Mouse (Mus musculus) Patski (cell line): ENCODE results near the gene Tmem209. TPM values are rescaled to one million over a fixed set of nuclear protein-coding genes. Genes with fewer than 3 reads are reported as not detected.

Experiments
- ATAC-seq: fragments of 100-300 bp; one replicate; pipeline ENCODE4 v1.8.0; 2021
- CTCF ChIA-PET: fragments of 350-600 bp; sonication (Branson Sonifier 250); formaldehyde crosslinking; loops from one replicate; lab custom pipeline; 2022; ENCODE audit warnings: inconsistent platforms; lab: Charles Lee
- POLR2A ChIA-PET: fragments of 350-600 bp; sonication (Branson Sonifier 250); formaldehyde crosslinking; loops from one replicate; lab custom pipeline; 2022; ENCODE audit warnings: antibody characterized with exemption, inconsistent platforms; lab: Charles Lee
- DNase-seq: peaks from one replicate; pipeline ENCODE4 v3.0.0-alpha.2; 2011; ENCODE audit warnings: low read depth, low spot score
- H3K27me3 ChIP-seq: fragments of 371-371 bp; one replicate; pipeline ENCODE4 v1.5.1; 2021
- CTCF ChIP-seq: fragments of 100-300 bp; IDR thresholded peaks from one replicate; pipeline ENCODE4 v1.5.1; 2021
- in situ Hi-C: fragments of 300-500 bp; cut with MboI; formaldehyde crosslinking; loops from 3 replicates; pipeline ENCODE4 v1.11.1; 2018; ENCODE audit warnings: low pct_unique_long_range_greater_than_20kb, mixed read lengths
- polyA plus RNA-seq: library from polyadenylated mRNA; unstranded; gene quantifications from one replicate; pipeline ENCODE4 v1.2.3, GENCODE M21; 2021

Gene Tmem209
- polyA plus RNA-seq, 1 experiment from 2014 or later, result 38.9 TPM

GRCm38 (mm10) chr6:30510291-30510690, 708 bp upstream of the Tmem209 start:
- DNase-seq (no peak), ATAC-seq (no peak)
- TF ChIP-seq CTCF, result no peak
- H3K27me3 ChIP-seq, result no peaks in the 10 kb centered on the region
- POLR2A ChIA-PET, result interaction anchor here (0.6 to 1.0 kb wide), 2 partner anchors 49 to 210 kb away, joined by 3 read pairs; no protein-coding TSS in a partner anchor
- in situ Hi-C loops, result no loop called here
- CTCF ChIA-PET, result interaction anchor here (0.7 to 1.8 kb wide), 3 partner anchors 28 to 472 kb away, joined by 3 to 5 read pairs (median 3); no protein-coding TSS in a partner anchor

GRCm38 (mm10) chr6:30508824-30509223, 759 bp downstream of the Tmem209 start:
- H3K27me3 ChIP-seq, result no peaks in the 10 kb centered on the region
- no peak for ATAC-seq
- ChIA-PET POLR2A (interaction anchor here (0.6 kb wide), 1 partner anchor 474 kb away, joined by 4 read pairs; no protein-coding TSS in a partner anchor), CTCF (interaction anchor here (1.1 to 2.6 kb wide), 3 partner anchors 9 to 473 kb away, joined by 3 to 8 read pairs (median 5); no protein-coding TSS in a partner anchor)
- DNase-seq, result no peak
- no peak for TF ChIP-seq CTCF
- in situ Hi-C loops, result no loop called here

- DNase-seq (no peak), ATAC-seq (no peak)
- no peak for TF ChIP-seq CTCF
- in situ Hi-C loops, result no loop called here
- ChIA-PET POLR2A (interaction anchor here (0.6 kb wide), 1 partner anchor 23 kb away, joined by 3 read pairs; no protein-coding TSS in a partner anchor), CTCF (interaction anchor here (1.3 to 2.2 kb wide), 2 partner anchors 10 to 47 kb away, joined by 3 to 8 read pairs; partner anchors contain the start of genes Ssmem1 and Tmem209)
- H3K27me3 ChIP-seq, result no peaks in the 10 kb centered on the region
These were observed 10.5 kb downstream of the Tmem209 start for GRCm38 (mm10) chr6:30499049-30499448.

- in situ Hi-C loops, result no loop called here
These were observed 23.1 kb downstream of the Tmem209 start for GRCm38 (mm10) chr6:30486504-30486903.

GRCm38 (mm10) chr6:30482908-30483307, 26.7 kb downstream of the Tmem209 start:
- in situ Hi-C loops, result no loop called here
- H3K27me3 ChIP-seq, result no peaks in the 10 kb centered on the region
- ATAC-seq (no peak), DNase-seq (no peak)
- TF ChIP-seq CTCF, result no peak
- POLR2A ChIA-PET, result no interaction called here
- CTCF ChIA-PET, result interaction anchor here (1.2 to 2.3 kb wide), 3 partner anchors 11 to 27 kb away, joined by 3 to 7 read pairs (median 3); partner anchors contain the start of genes Ssmem1 and Tmem209

More at GRCm38 (mm10) chr6:30486504-30486903, 23.1 kb downstream of the Tmem209 start:
- DNase-seq (no peak), ATAC-seq (no peak)
- ChIA-PET CTCF (no interaction called here), POLR2A (no interaction called here)
- TF ChIP-seq CTCF, result no peak
- no peaks in the 10 kb centered on the region for H3K27me3 ChIP-seq

GRCm38 (mm10) chr6:30479418-30479817, 30.2 kb downstream of the Tmem209 start:
- no peak for DNase-seq
- POLR2A ChIA-PET, result no interaction called here
- H3K27me3 ChIP-seq, result no peaks in the 10 kb centered on the region
- ATAC-seq, result no peak
- CTCF ChIA-PET, result no interaction called here
- in situ Hi-C loops, result no loop called here
- no peak for TF ChIP-seq CTCF

GRCm38 (mm10) chr6:30477784-30478183, 31.8 kb downstream of the Tmem209 start:
- ChIA-PET CTCF (no interaction called here), POLR2A (no interaction called here)
- TF ChIP-seq CTCF, result no peak
- no peaks in the 10 kb centered on the region for H3K27me3 ChIP-seq
- DNase-seq (no peak), ATAC-seq (no peak)
- in situ Hi-C loops, result no loop called here

- in situ Hi-C loops, result no loop called here
- ATAC-seq (no peak), DNase-seq (no peak)
- POLR2A ChIA-PET, result no interaction called here
- no peaks in the 10 kb centered on the region for H3K27me3 ChIP-seq
- no peak for TF ChIP-seq CTCF
- CTCF ChIA-PET, result no interaction called here
These were observed 32.3 kb downstream of the Tmem209 start for GRCm38 (mm10) chr6:30477210-30477714.

GRCm38 (mm10) chr6:30476025-30476765, 33.4 kb downstream of the Tmem209 start:
- no peaks in the 10 kb centered on the region for H3K27me3 ChIP-seq
- ChIA-PET CTCF (interaction anchor here (0.7 kb wide), 1 partner anchor 20 kb away, joined by 3 read pairs; no protein-coding TSS in a partner anchor), POLR2A (interaction anchor here (0.6 kb wide), 1 partner anchor 23 kb away, joined by 3 read pairs; no protein-coding TSS in a partner anchor)
- no peak for DNase-seq
- ATAC-seq, result no peak
- TF ChIP-seq CTCF, result no peak
- in situ Hi-C loops, result no loop called here

GRCm38 (mm10) chr6:30471706-30472105, 37.9 kb downstream of the Tmem209 start:
- H3K27me3 ChIP-seq, result no peaks in the 10 kb centered on the region
- POLR2A ChIA-PET, result no interaction called here
- in situ Hi-C loops, result no loop called here
- ATAC-seq (no peak), DNase-seq (no peak)
- TF ChIP-seq CTCF, result no peak
- CTCF ChIA-PET, result no interaction called here
